Mouse (Mus musculus) liver, embryonic 14.5 days (tissue): Measurements from ENCODE around the gene Skil. TPM values are rescaled to one million over a fixed set of nuclear protein-coding genes. Genes with fewer than 3 reads are reported as not detected.

ENCODE experiments used
- ATAC-seq: fragments of 200-750 bp; cut with Nextera tagmentation; 2 replicates; pipeline ENCODE4 v1.8.0; 2017; ENCODE audit warnings: moderate number of reproducible peaks, mild to moderate bottlenecking, moderate library complexity; ENCODE audit not compliant: insufficient read depth
- DNase-seq, 3 experiments: peaks; one replicate each; pipeline ENCODE4 v3.0.0-alpha.2; 2012 to 2013; ENCODE audit warnings: low read depth in 3 of 3, low spot score in 3 of 3
- H3K27ac ChIP-seq: fragments of 300-500 bp; sonication (generic); 2 replicates; pipeline ENCODE4 v1.5.1; 2014; ENCODE audit warnings: moderate library complexity, mild to moderate bottlenecking, control low read depth, inconsistent platforms
- H3K27me3 ChIP-seq: fragments of 300-500 bp; sonication (generic); 2 replicates; pipeline ENCODE4 v1.6.1; 2014; ENCODE audit warnings: mild to moderate bottlenecking, low read length, moderate library complexity; ENCODE audit not compliant: control insufficient read depth, insufficient read depth
- H3K36me3 ChIP-seq: fragments of 300-500 bp; sonication (generic); replicated peaks from 2 replicates; pipeline ENCODE4 v1.6.1; 2014; ENCODE audit warnings: low read depth; ENCODE audit not compliant: control insufficient read depth, insufficient read depth
- H3K4me1 ChIP-seq, 2 experiments: fragments of 200-500 bp in 1 of 2; fragments of 300-500 bp in 1 of 2; sonication (generic) in 1 of 2; replicated peaks; 2 replicates each; pipeline ENCODE4 v1.6.1; 2012 to 2014; ENCODE audit warnings: antibody characterized with exemption in 1 of 2, inconsistent platforms in 1 of 2, low read length in 1 of 2; ENCODE audit not compliant: control insufficient read depth in 2 of 2, insufficient read depth in 2 of 2
- H3K4me2 ChIP-seq: fragments of 300-500 bp; sonication (generic); 2 replicates; pipeline ENCODE4 v1.6.1; 2014; ENCODE audit warnings: low read depth, mild to moderate bottlenecking, control low read depth, moderate library complexity
- H3K4me3 ChIP-seq, 2 experiments: fragments of 200-500 bp in 1 of 2; fragments of 300-500 bp in 1 of 2; sonication (generic) in 1 of 2; 2 replicates each; pipeline ENCODE4 v1.5.1; 2012 to 2014; ENCODE audit warnings: low read depth in 2 of 2, low read length in 2 of 2, mild to moderate bottlenecking in 2 of 2, control low read depth in 1 of 2, inconsistent platforms in 1 of 2, moderate library complexity in 1 of 2; ENCODE audit not compliant: insufficient read depth in 1 of 2
- H3K9ac ChIP-seq: fragments of 300-500 bp; sonication (generic); replicated peaks from 2 replicates; pipeline ENCODE4 v1.6.1; 2014; ENCODE audit warnings: mild to moderate bottlenecking, control low read depth, moderate library complexity
- H3K9me3 ChIP-seq: fragments of 300-500 bp; sonication (generic); 2 replicates; pipeline ENCODE4 v1.6.1; 2016; ENCODE audit warnings: low read length, mixed read lengths; ENCODE audit not compliant: control insufficient read depth
- CTCF ChIP-seq: IDR thresholded peaks from 2 replicates; pipeline ENCODE4 v1.5.1; 2016; ENCODE audit warnings: antibody characterized with exemption, low read depth, control low read depth
- EP300 ChIP-seq: IDR thresholded peaks from 2 replicates; pipeline ENCODE4 v1.6.1; 2016; ENCODE audit warnings: antibody characterized with exemption, low read depth
- WGBS: fragments of 180-500 bp; shearing (Covaris S2); extraction: QIAGEN DNeasy Blood & Tissue Kit; methylation state at CpG from one replicate; pipeline ENCODE4 v1.1.7; 2014; ENCODE audit not compliant: insufficient replicate concordance; 5-methylcytosine and 5-hydroxymethylcytosine counted together
- polyA plus RNA-seq, 2 experiments: library from polyadenylated mRNA; depleted of rRNA in 1 of 2; stranded (reverse) in 1 of 2; unstranded in 1 of 2; fragments of >200 nt; fragmentation: Nextera tagmentation in 1 of 2; extraction: Ambion mirVana in 1 of 2; gene quantifications; 2 replicates each; pipeline versions ENCODE4 v1.2.1 to v1.2.3; 2012 to 2014

Gene Skil
- polyA plus RNA-seq, 2 experiments, result 2.7 to 4.2 TPM

DNA sequence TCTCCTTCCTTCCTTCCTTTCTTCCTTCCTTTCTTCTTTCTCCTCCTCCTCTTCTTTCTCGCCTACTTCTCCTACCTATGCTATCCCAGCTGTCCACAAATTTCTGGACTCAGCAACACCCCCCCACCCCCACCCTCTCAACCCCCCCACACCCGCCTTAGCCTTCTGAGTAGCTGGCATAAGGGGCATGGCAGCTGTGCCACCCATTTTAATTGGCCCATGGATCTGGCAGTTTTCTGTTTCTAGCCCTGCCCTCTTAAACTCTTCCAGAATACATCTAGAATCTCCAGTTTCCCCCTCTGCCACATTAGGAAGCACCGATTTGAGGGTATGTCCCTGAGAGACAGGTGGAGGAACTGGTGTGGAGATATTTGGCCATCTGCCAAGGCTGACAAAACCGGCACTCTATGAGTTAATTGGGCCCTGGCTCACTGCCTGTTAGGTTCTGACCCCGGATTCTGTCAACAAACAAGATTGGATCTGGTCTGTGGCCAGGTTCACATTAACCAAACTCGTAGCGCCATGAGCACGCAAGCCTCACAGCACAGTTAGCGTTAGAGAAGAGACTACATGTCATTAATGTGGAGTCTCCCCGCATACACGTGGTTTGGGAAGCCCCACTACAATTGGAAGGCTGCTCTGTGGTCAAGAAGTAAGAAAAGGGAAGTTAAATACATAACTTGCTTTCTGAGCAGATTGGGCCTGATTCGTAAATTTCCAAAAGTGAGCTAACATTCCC lies 11.2 kb upstream of the Skil start:
- DNase-seq (no peak), ATAC-seq (no peak)
- TF ChIP-seq CTCF (no peak), EP300 (no peak)

DNA sequence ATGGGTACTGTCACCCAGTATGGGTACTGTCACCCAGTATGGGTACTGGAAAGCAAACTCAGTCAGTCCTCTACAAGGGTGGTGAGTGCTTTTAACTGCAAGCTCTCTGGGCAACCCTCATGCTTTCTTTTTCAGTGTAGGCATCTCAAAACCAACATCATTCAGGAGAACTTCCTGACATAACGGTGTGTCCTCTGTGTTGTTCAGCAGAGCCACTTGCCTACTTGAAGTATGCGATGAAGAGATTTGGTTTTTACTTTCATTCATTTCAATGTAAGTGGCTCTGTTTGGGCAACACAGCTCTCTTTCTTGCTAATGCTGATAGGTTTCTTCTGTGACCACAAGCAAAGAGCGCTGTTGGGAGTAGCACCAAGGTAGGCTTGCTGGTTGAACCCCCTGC lies 9.9 kb upstream of the Skil start:
- H3K4me1 ChIP-seq, result 0 out of 4 replicates have a peak, but pooled peaks cover 0 to under 1% of the 10 kb centered on the region in 2 experiments
- H3K4me2 ChIP-seq, result no peak overlapping the region
- no peak overlapping the region for H3K4me3 ChIP-seq
- H3K9me3 ChIP-seq, result no peaks in the 10 kb centered on the region
- no peak overlapping the region for H3K27ac ChIP-seq
- ATAC-seq, result no peak
- no peak overlapping the region for H3K9ac ChIP-seq
- H3K27me3 ChIP-seq, result no peaks in the 10 kb centered on the region
- TF ChIP-seq CTCF (no peak), EP300 (no peak)
- no peaks in the 10 kb centered on the region for H3K36me3 ChIP-seq
- 63% methylated on average over 3 of the region's 3 CpGs for WGBS
- no peak for DNase-seq

More for the DNA sequence above, 11.2 kb upstream of the Skil start:
- Histone ChIP-seq H3K9me3 (no peaks in the 10 kb centered on the region), H3K4me3 (no peak overlapping the region), H3K27me3 (no peaks in the 10 kb centered on the region), H3K4me2 (peak overlapping the region; percentile 22), H3K9ac (no peak overlapping the region), H3K36me3 (no peaks in the 10 kb centered on the region), H3K27ac (no peak overlapping the region), H3K4me1 (peaks cover 0 to 2% of the 10 kb centered on the region in 2 experiments; a peak in 1 of 4 replicates)
- WGBS, result 15% methylated on average over 12 of the region's 12 CpGs

DNA sequence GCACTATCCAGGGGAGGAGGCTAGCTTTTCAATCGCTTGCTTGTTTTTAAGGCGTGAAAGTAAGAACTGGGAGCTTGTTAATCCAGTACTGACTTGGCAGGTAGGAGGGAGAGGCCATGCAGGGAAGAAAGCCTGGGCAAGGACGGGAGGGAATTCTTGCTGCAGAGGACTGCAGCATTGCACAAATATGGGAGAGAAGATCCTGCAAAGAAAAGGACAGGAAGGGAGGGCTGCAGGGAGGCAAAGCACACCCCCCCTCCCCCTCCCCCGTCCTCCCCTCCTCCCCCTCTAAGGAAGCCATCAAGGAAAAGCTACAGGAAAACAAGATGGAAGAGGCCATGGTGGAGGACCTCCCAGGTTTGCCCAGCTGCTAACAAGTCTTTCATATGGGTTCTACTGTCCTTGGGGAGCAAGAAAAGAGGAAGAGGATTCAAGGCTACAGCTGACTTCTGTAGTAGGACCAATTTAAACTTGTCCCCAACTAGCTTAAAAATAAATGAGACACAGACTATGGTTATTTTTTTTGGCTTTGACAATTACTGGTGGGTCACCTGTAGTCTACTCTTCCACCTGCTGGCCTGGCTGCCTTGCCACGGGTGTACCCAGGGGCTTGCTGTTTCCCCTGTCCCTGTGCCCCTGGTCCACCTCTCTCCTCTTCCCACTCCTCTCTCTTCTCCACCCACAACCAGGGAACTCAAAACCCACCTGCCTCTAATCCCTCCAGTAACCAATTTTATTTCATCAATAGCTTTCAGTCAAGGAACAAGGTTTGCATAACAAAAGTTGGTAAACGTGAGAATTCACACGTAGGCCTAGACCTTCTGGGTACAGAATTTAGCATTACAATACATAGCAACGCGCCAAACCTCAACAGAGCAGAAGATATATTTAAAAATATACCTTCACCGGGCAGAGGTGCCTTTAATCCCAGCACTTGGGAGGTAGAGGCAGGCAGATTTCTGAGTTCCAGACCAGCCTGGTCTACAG lies 5.8 kb upstream of the Skil start:
- no peaks in the 10 kb centered on the region for H3K27me3 ChIP-seq
- 45% methylated on average over 10 of the region's 10 CpGs for WGBS
- H3K27ac ChIP-seq, result no peak overlapping the region
- ATAC-seq (no peak), DNase-seq (no peak)
- H3K4me3 ChIP-seq, result no peak overlapping the region
- H3K9ac ChIP-seq, result no peak overlapping the region
- H3K4me1 ChIP-seq, result peaks cover 14 to 18% of the 10 kb centered on the region in 2 experiments
- H3K36me3 ChIP-seq, result no peaks in the 10 kb centered on the region
- H3K4me2 ChIP-seq, result no peak overlapping the region
- no peaks in the 10 kb centered on the region for H3K9me3 ChIP-seq
- no peak for TF ChIP-seq CTCF
- TF ChIP-seq EP300, result no peak

DNA sequence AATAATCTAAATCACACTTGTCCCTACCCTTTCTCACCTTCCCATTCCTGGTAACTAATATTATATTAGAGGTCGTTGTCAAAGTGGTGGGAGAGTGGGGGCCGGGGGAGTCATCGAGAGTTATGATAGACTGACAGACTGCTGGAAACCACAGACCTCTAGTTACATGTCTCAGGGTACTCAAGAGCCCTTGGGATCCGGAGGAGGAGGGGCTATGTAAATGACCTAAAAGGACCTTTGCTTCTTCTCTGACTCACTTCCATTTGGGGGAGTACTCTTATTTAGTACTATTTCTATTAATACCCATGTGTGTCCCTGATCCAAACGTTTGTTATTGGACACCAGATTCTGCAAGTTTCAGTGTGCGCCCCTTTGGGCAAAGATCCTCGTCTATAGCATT lies 4.9 kb upstream of the Skil start:
- TF ChIP-seq EP300, result no peak
- TF ChIP-seq CTCF, result no peak
- H3K4me2 ChIP-seq, result no peak overlapping the region
- no peak for DNase-seq
- H3K9me3 ChIP-seq, result no peaks in the 10 kb centered on the region
- no peak overlapping the region for H3K27ac ChIP-seq
- no peak for ATAC-seq
- H3K36me3 ChIP-seq, result no peaks in the 10 kb centered on the region
- H3K9ac ChIP-seq, result no peak overlapping the region
- H3K4me3 ChIP-seq, result no peak overlapping the region
- 30% methylated on average over 7 of the region's 7 CpGs for WGBS
- peaks cover 14 to 18% of the 10 kb centered on the region in 2 experiments for H3K4me1 ChIP-seq
- no peaks in the 10 kb centered on the region for H3K27me3 ChIP-seq

DNA sequence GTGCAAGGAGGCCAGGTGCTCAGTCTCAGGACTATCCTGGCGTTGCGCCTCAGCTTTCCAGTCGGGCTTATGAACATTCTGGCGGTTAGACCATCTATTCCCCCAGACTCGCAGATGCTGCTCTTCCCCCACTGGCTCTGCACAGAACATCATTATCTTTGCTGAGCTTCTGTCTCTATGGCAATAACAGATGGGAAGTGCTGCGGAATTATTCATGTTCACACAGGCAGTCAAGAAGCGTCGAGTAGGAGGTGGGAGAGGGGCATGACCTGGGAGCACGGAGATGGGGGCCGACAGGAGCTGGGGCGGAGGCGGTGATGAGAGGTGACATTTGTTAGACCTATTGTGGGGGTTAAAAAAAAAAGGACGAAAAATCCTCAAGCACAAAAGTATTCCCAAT lies 1.7 kb upstream of the Skil start:
- H3K4me2 ChIP-seq, result peak overlapping the region; percentile 75
- no peak overlapping the region; the same call in 1 of the 2 replicates for H3K27ac ChIP-seq
- ATAC-seq (no peak), DNase-seq (peak in 1 of 3 experiments; percentile 44)
- H3K4me3 ChIP-seq, result peak overlapping the region; percentile 79 to 82
- no peaks in the 10 kb centered on the region for H3K36me3 ChIP-seq
- no peaks in the 10 kb centered on the region for H3K9me3 ChIP-seq
- WGBS, result 2% methylated on average over 13 of the region's 13 CpGs
- H3K4me1 ChIP-seq, result peaks cover 19 to 22% of the 10 kb centered on the region in 2 experiments
- H3K27me3 ChIP-seq, result no peaks in the 10 kb centered on the region
- TF ChIP-seq EP300 (0 out of 2 replicates have a peak, but pooled peaks have one; percentile 9), CTCF (no peak)
- H3K9ac ChIP-seq, result peak overlapping the region; percentile 84
